ENCODE assay signal across 24 mouse cellular contexts in genomic region chr5:134604376-134604775, GRCm38 (mm10). TPM values are rescaled to one million over a fixed set of nuclear protein-coding genes. Genes with fewer than 3 reads are reported as not detected.
"Had no signal": no experiment of that assay in that cellular context is flagged by ENCODE, and none has a peak within 500 bp of the region (broad histone marks: within the 10 kb centered on the region; RNA-seq: fewer than 3 reads in every experiment).

No protein-coding gene starts in this region.

- H3K4me3 ChIP-seq: liver, embryonic 15.5 days; lung, embryonic 15.5 days; megakaryocyte, embryonic 14.5 days; midbrain, embryonic 13.5 days; midbrain, embryonic 15.5 days; neural tube, embryonic 13.5 days; neural tube, embryonic 15.5 days had no signal

- H3K27me3 ChIP-seq: liver, embryonic 15.5 days; lung, embryonic 15.5 days; megakaryocyte, embryonic 14.5 days; midbrain, embryonic 13.5 days; midbrain, embryonic 15.5 days; neural tube, embryonic 13.5 days; neural tube, embryonic 15.5 days had no signal

- H3K9me3 ChIP-seq: liver, embryonic 15.5 days; lung, embryonic 15.5 days; megakaryocyte, embryonic 14.5 days; midbrain, embryonic 13.5 days; midbrain, embryonic 15.5 days; neural tube, embryonic 13.5 days; neural tube, embryonic 15.5 days had no signal

- ATAC-seq: liver, postnatal 0 days; lung, postnatal 0 days; midbrain, embryonic 13.5 days; midbrain, embryonic 15.5 days had no signal

- H3K4me2 ChIP-seq: liver, embryonic 15.5 days; lung, embryonic 15.5 days; midbrain, embryonic 11.5 days; midbrain, embryonic 13.5 days; midbrain, embryonic 15.5 days; neural tube, embryonic 13.5 days; neural tube, embryonic 15.5 days had no signal

- H3K36me3 ChIP-seq: lung, embryonic 15.5 days; midbrain, embryonic 15.5 days had no signal

- H3K9ac ChIP-seq: liver, embryonic 15.5 days; liver, postnatal 0 days; lung, embryonic 15.5 days; midbrain, embryonic 13.5 days; midbrain, embryonic 15.5 days; neural tube, embryonic 13.5 days; neural tube, embryonic 15.5 days had no signal

- DNase-seq: liver, postnatal 0 days; retina, postnatal 1 day; right cerebral cortex, adult 18-20 months; right cerebral cortex, postnatal 25 days; right cerebral cortex, postnatal 4 days; spleen, adult 18-20 months; thymus, adult 18-20 months; thymus, postnatal 14 days; thymus, postnatal 36 days had no signal

- H3K27ac ChIP-seq: liver, embryonic 15.5 days; lung, embryonic 15.5 days; macrophage; midbrain, embryonic 13.5 days; midbrain, embryonic 15.5 days; neural tube, embryonic 13.5 days; neural tube, embryonic 15.5 days had no signal

- H3K4me1 ChIP-seq: liver, embryonic 15.5 days; midbrain, embryonic 13.5 days; midbrain, embryonic 15.5 days; neural tube, embryonic 13.5 days; neural tube, embryonic 15.5 days had no signal

RNA-seq across cellular contexts. Expression of gene Syna, which starts 44.4 kb away (rescaled TPM):
- total RNA-seq: megakaryocyte progenitor cell, adult 5-6 weeks; midbrain, postnatal 0 days; monocyte, adult 5-6 weeks had no signal
- polyA plus RNA-seq: liver, embryonic 15.5 days; liver, postnatal 0 days; macrophage; neural tube, embryonic 11.5 days; stomach, embryonic 14.5 days had no signal
